Mouse (Mus musculus): ENCODE data around the gene Dlk2. TPM values are rescaled to one million over a fixed set of nuclear protein-coding genes. Genes with fewer than 3 reads are reported as not detected.

Gene Dlk2
- polyA plus RNA-seq, 1 experiment from 2014 or later: 1.3 TPM

- Histone ChIP-seq H3K27me3 (ENCODE audit: control insufficient read depth, insufficient read depth, low read length) (peaks cover 40% of the 10 kb centered on the region), H3K9ac (ENCODE audit: low read depth, low read length) (no peak overlapping the region), H3K36me3 (ENCODE audit: control insufficient read depth, insufficient read depth, low read length) (no peaks in the 10 kb centered on the region), H3K27ac (ENCODE audit: low read depth, low read length) (no peak overlapping the region), H3K9me3 (ENCODE audit: control insufficient read depth, low read length) (no peaks in the 10 kb centered on the region), H3K4me3 (ENCODE audit: low read depth, low read length) (no peak overlapping the region), H3K4me1 (replicated peaks; ENCODE audit: control insufficient read depth, insufficient read depth, low read length) (peaks cover 12% of the 10 kb centered on the region; the same call in 1 of the 2 replicates), H3K4me2 (replicated peaks; ENCODE audit: low read depth, low read length) (no peak overlapping the region)
- ATAC-seq (ENCODE audit: low FRiP score) (no peak), DNase-seq (ENCODE audit: low spot score) (no peak)
- WGBS: 50% methylated on average over 6 of the region's 6 CpGs
Measured at GRCm38 (mm10) chr17:46296601-46297000, 620 bp upstream of the Dlk2 start.

DNA sequence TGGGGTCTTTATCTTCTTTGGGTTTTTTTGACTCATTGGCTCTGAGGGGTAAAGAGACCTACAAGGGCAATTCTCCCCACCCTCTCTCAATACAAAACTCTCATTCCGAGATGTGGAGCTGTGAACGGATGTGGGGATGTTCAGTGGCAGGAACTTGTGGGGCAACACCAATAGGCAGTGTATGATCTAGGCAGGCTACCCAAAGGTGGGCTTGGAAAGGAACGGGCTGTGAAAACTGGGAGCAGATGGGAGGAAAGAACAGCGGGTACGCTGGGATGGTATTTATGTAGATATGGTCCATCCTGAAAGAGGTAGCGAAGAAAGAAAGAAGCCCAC, 225 bp upstream of the Dlk2 start:
- Histone ChIP-seq H3K4me3 (ENCODE audit: low read depth, low read length) (peak overlapping the region; percentile 60), H3K4me2 (replicated peaks; ENCODE audit: low read depth, low read length) (peak overlapping the region; percentile 100), H3K9me3 (ENCODE audit: control insufficient read depth, low read length) (no peaks in the 10 kb centered on the region), H3K27me3 (ENCODE audit: control insufficient read depth, insufficient read depth, low read length) (peaks cover 40% of the 10 kb centered on the region), H3K36me3 (ENCODE audit: control insufficient read depth, insufficient read depth, low read length) (no peaks in the 10 kb centered on the region), H3K27ac (ENCODE audit: low read depth, low read length) (no peak overlapping the region), H3K9ac (ENCODE audit: low read depth, low read length) (peak overlapping the region; percentile 58; the same call in 1 of the 2 replicates), H3K4me1 (replicated peaks; ENCODE audit: control insufficient read depth, insufficient read depth, low read length) (peaks cover 12% of the 10 kb centered on the region; the same call in 1 of the 2 replicates)
- no peak for ATAC-seq (ENCODE audit: low FRiP score)
- DNase-seq (ENCODE audit: low spot score): no peak
- WGBS: 9% methylated on average over 6 of the region's 6 CpGs

- peak; percentile 80 for ATAC-seq (ENCODE audit: low FRiP score)
Measured at GRCm38 (mm10) chr17:46298220-46298913, 1.1 kb downstream of the Dlk2 start.

DNA sequence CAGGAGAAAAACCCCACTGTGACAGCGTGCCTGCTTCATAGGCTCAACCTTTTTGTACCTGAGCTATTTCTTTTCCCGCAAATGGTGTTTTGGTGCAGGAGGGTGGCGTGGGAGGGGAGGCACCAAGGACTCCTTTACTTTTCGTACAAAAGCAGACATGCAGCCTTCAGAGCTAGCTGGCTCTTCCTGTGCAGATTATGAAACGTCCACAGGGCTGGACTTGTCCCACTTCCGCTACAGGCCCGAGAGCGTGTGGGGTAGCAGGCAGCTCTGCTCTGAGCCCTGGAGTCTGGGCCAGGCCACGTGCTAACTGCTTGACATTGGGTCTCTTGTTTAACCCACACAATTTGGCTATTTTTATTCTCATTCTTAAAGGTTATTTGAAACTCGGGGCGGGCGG, 4.7 kb downstream of the Dlk2 start:
- H3K36me3 ChIP-seq (ENCODE audit: control insufficient read depth, insufficient read depth, low read length): no peaks in the 10 kb centered on the region
- H3K4me3 ChIP-seq (ENCODE audit: low read depth, low read length): no peak overlapping the region
- H3K4me2 ChIP-seq (replicated peaks; ENCODE audit: low read depth, low read length): no peak overlapping the region
- DNase-seq (ENCODE audit: low spot score) (no peak), ATAC-seq (ENCODE audit: low FRiP score) (no peak)
- 81% methylated on average over 12 of the region's 12 CpGs for WGBS
- peaks cover 12% of the 10 kb centered on the region; the same call in 1 of the 2 replicates for H3K4me1 ChIP-seq (replicated peaks; ENCODE audit: control insufficient read depth, insufficient read depth, low read length)
- peaks cover 23% of the 10 kb centered on the region for H3K27me3 ChIP-seq (ENCODE audit: control insufficient read depth, insufficient read depth, low read length)
- H3K27ac ChIP-seq (ENCODE audit: low read depth, low read length): no peak overlapping the region
- no peak overlapping the region for H3K9ac ChIP-seq (ENCODE audit: low read depth, low read length)
- H3K9me3 ChIP-seq (ENCODE audit: control insufficient read depth, low read length): no peaks in the 10 kb centered on the region

More at GRCm38 (mm10) chr17:46298220-46298913, 1.1 kb downstream of the Dlk2 start:
- peak; percentile 94 for DNase-seq (ENCODE audit: low spot score)
- peak overlapping the region; percentile 60 for H3K4me3 ChIP-seq (ENCODE audit: low read depth, low read length)
- no peaks in the 10 kb centered on the region for H3K9me3 ChIP-seq (ENCODE audit: control insufficient read depth, low read length)
- peak overlapping the region; percentile 100 for H3K4me2 ChIP-seq (replicated peaks; ENCODE audit: low read depth, low read length)
- H3K4me1 ChIP-seq (replicated peaks; ENCODE audit: control insufficient read depth, insufficient read depth, low read length): peaks cover 12% of the 10 kb centered on the region; the same call in 1 of the 2 replicates
- H3K27me3 ChIP-seq (ENCODE audit: control insufficient read depth, insufficient read depth, low read length): peaks cover 40% of the 10 kb centered on the region
- H3K9ac ChIP-seq (ENCODE audit: low read depth, low read length): peak overlapping the region; percentile 58
- WGBS: under 1% methylated on average over 48 of the region's 48 CpGs
- H3K36me3 ChIP-seq (ENCODE audit: control insufficient read depth, insufficient read depth, low read length): no peaks in the 10 kb centered on the region
- H3K27ac ChIP-seq (ENCODE audit: low read depth, low read length): no peak overlapping the region

DNA sequence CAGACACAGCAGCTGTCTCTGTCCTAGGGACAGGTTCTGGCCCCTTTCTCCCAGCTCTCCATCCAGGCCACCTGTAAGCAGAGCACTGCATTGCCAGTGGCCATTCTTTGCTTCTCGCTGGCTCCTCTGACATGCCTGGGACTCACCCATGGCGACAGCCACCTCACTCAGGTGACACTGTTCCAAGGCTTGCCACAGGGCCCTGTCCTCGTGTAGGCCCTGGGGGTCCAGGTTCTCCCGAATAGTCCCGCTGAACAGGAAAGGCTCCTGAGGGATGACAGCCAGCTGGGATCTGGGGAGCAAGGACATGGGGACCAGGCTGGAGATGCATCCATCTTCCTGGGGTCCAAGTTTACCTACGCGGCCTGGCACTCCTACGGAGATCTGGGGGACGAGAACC, 7.0 kb downstream of the Dlk2 start:
- ATAC-seq (ENCODE audit: low FRiP score): no peak
- Histone ChIP-seq H3K9ac (ENCODE audit: low read depth, low read length) (no peak overlapping the region), H3K36me3 (ENCODE audit: control insufficient read depth, insufficient read depth, low read length) (no peaks in the 10 kb centered on the region), H3K4me2 (replicated peaks; ENCODE audit: low read depth, low read length) (no peak overlapping the region), H3K4me1 (replicated peaks; ENCODE audit: control insufficient read depth, insufficient read depth, low read length) (no peaks in the 10 kb centered on the region), H3K27me3 (ENCODE audit: control insufficient read depth, insufficient read depth, low read length) (0 out of 2 replicates have a peak, but pooled peaks cover 6% of the 10 kb centered on the region), H3K4me3 (ENCODE audit: low read depth, low read length) (no peak overlapping the region), H3K9me3 (ENCODE audit: control insufficient read depth, low read length) (no peaks in the 10 kb centered on the region), H3K27ac (ENCODE audit: low read depth, low read length) (no peak overlapping the region)
- 88% methylated on average over 9 of the region's 9 CpGs for WGBS
- DNase-seq (ENCODE audit: low spot score): no peak

DNA sequence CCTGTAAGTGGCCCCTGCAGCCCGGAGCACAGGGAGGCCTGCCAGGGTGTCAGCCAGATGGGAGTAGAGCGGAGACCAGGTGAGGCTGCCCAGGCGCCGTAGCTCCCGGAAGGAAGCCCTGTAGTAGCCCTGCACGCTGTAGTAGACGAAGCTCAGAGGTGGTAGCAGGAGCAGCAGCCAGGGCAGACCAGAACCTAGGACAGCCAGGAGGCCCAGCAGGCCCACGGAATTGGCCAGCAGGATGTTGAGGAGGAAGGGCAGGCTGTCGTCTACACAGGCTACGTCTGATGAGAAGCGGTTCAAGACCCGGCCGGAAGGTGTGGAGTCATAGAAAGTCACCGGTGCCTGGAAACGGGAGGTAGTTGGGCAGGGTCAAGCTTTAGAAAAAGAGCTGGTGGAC, 9.7 kb downstream of the Dlk2 start:
- no peak overlapping the region for H3K27ac ChIP-seq (ENCODE audit: low read depth, low read length)
- no peaks in the 10 kb centered on the region for H3K36me3 ChIP-seq (ENCODE audit: control insufficient read depth, insufficient read depth, low read length)
- H3K4me1 ChIP-seq (replicated peaks; ENCODE audit: control insufficient read depth, insufficient read depth, low read length): no peaks in the 10 kb centered on the region
- no peak for ATAC-seq (ENCODE audit: low FRiP score)
- no peak overlapping the region for H3K4me3 ChIP-seq (ENCODE audit: low read depth, low read length)
- DNase-seq (ENCODE audit: low spot score): no peak
- 90% methylated on average over 15 of the region's 15 CpGs for WGBS
- H3K4me2 ChIP-seq (replicated peaks; ENCODE audit: low read depth, low read length): no peak overlapping the region
- H3K9me3 ChIP-seq (ENCODE audit: control insufficient read depth, low read length): no peaks in the 10 kb centered on the region
- H3K27me3 ChIP-seq (ENCODE audit: control insufficient read depth, insufficient read depth, low read length): no peaks in the 10 kb centered on the region
- no peak overlapping the region for H3K9ac ChIP-seq (ENCODE audit: low read depth, low read length)

DNA sequence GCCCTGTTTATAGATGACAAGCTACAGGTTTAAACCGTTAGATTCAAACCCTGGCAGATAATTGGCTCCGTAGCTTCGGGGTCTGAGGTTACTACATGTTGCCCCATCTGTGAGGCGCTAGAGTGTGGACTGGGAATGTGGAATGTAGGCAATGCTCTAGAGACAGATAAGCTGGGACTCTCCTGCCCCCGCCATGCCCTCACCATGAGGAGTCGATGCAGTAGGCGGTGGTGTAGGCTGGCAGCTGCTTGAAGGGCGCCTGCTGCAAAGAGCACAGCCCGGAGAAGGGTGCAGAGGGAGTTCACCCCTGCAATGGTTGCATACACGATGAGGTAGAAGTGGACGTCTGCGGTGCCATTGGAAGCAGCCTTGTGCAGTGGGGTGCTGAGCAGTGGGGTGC, 12.6 kb downstream of the Dlk2 start:
- no peak overlapping the region for H3K4me2 ChIP-seq (replicated peaks; ENCODE audit: low read depth, low read length)
- H3K4me3 ChIP-seq (ENCODE audit: low read depth, low read length): no peak overlapping the region
- H3K9ac ChIP-seq (ENCODE audit: low read depth, low read length): no peak overlapping the region
- H3K36me3 ChIP-seq (ENCODE audit: control insufficient read depth, insufficient read depth, low read length): no peaks in the 10 kb centered on the region
- 85% methylated on average over 12 of the region's 12 CpGs for WGBS
- H3K27ac ChIP-seq (ENCODE audit: low read depth, low read length): no peak overlapping the region
- no peak for DNase-seq (ENCODE audit: low spot score)
- no peaks in the 10 kb centered on the region for H3K4me1 ChIP-seq (replicated peaks; ENCODE audit: control insufficient read depth, insufficient read depth, low read length)
- no peaks in the 10 kb centered on the region for H3K9me3 ChIP-seq (ENCODE audit: control insufficient read depth, low read length)
- no peaks in the 10 kb centered on the region for H3K27me3 ChIP-seq (ENCODE audit: control insufficient read depth, insufficient read depth, low read length)
- no peak for ATAC-seq (ENCODE audit: low FRiP score)

GRCm38 (mm10) chr17:46310515-46310914, 13.3 kb downstream of the Dlk2 start:
- H3K27ac ChIP-seq (ENCODE audit: low read depth, low read length): no peak overlapping the region
- ATAC-seq (ENCODE audit: low FRiP score) (no peak), DNase-seq (ENCODE audit: low spot score) (no peak)
- H3K9ac ChIP-seq (ENCODE audit: low read depth, low read length): no peak overlapping the region
- no peaks in the 10 kb centered on the region for H3K4me1 ChIP-seq (replicated peaks; ENCODE audit: control insufficient read depth, insufficient read depth, low read length)
- H3K4me2 ChIP-seq (replicated peaks; ENCODE audit: low read depth, low read length): no peak overlapping the region
- H3K36me3 ChIP-seq (ENCODE audit: control insufficient read depth, insufficient read depth, low read length): no peaks in the 10 kb centered on the region
- 92% methylated on average over 10 of the region's 10 CpGs for WGBS
- no peaks in the 10 kb centered on the region for H3K9me3 ChIP-seq (ENCODE audit: control insufficient read depth, low read length)
- H3K27me3 ChIP-seq (ENCODE audit: control insufficient read depth, insufficient read depth, low read length): no peaks in the 10 kb centered on the region
- H3K4me3 ChIP-seq (ENCODE audit: low read depth, low read length): no peak overlapping the region

DNA sequence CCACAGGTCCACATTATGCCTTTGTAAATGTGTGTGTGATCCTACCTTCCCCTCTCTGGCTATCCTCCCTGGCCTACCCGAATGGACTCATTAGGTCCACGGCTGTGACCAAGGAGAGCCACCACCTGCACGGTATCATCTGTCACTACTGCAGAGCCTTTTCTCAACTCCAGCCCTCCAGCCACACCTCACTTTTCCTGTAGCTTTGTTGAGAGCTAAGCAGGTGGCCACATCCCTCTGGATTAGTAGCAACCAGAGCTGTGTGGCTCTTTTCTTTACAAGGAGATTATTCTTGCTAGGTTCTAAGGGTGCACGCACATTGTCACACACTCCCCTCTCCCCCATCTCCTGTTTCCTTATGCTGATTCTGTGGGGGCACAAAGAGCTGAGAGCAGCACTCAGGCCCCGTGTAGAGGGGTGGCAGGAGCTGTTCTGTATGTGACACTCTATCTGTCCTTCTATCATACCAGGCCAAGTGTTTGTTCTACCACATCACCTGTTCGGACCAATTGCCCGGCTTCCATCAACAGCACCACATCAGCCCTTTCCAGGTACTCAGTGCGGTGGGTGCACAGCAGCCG, 16.0 kb downstream of the Dlk2 start:
- Histone ChIP-seq H3K36me3 (ENCODE audit: control insufficient read depth, insufficient read depth, low read length) (no peaks in the 10 kb centered on the region), H3K9me3 (ENCODE audit: control insufficient read depth, low read length) (no peaks in the 10 kb centered on the region), H3K4me3 (ENCODE audit: low read depth, low read length) (no peak overlapping the region), H3K4me2 (replicated peaks; ENCODE audit: low read depth, low read length) (no peak overlapping the region), H3K27me3 (ENCODE audit: control insufficient read depth, insufficient read depth, low read length) (no peaks in the 10 kb centered on the region), H3K27ac (ENCODE audit: low read depth, low read length) (no peak overlapping the region), H3K9ac (ENCODE audit: low read depth, low read length) (no peak overlapping the region), H3K4me1 (replicated peaks; ENCODE audit: control insufficient read depth, insufficient read depth, low read length) (no peaks in the 10 kb centered on the region)
- WGBS: 92% methylated on average over 9 of the region's 9 CpGs
- ATAC-seq (ENCODE audit: low FRiP score): no peak
- no peak for DNase-seq (ENCODE audit: low spot score)

All from hindbrain, embryonic 11.5 days (tissue).